19 mouse cellular contexts compared by ENCODE assay signal in genomic region chr12:52922510-52922909, GRCm38 (mm10).
DNase-seq lines count a peak whose midpoint lies in the region; ATAC-seq and TF ChIP-seq lines count a peak whose summit lies in the region.
"Had no signal": no experiment of that assay in that cellular context is flagged by ENCODE, and none has a peak within 500 bp of the region (broad histone marks: within the 10 kb centered on the region; RNA-seq: fewer than 3 reads in every experiment).

No protein-coding gene starts in this region.

- TF ChIP-seq EP300 in heart, postnatal 0 days (IDR thresholded peaks at IDR 0.05; ENCODE audit: low read depth), result no peak

- peaks cover 23% of the 10 kb centered on the region for H3K4me1 ChIP-seq in heart, embryonic 11.5 days (ENCODE audit: control insufficient read depth, insufficient read depth, low read length)
- H3K4me1 ChIP-seq in heart, embryonic 15.5 days (replicated peaks), result peaks cover 28% of the 10 kb centered on the region
- H3K4me1 ChIP-seq in heart, embryonic 10.5 days, result peaks cover 27% of the 10 kb centered on the region
- H3K4me1 ChIP-seq in heart, postnatal 0 days (ENCODE audit: control insufficient read depth, insufficient read depth), result peaks cover 20% of the 10 kb centered on the region

- peak overlapping the region; percentile 54; the same call in 1 of the 2 replicates for H3K27ac ChIP-seq in heart, embryonic 11.5 days (ENCODE audit: low read depth, low read length)
- peak overlapping the region; percentile 50 for H3K27ac ChIP-seq in heart, embryonic 15.5 days
- no peak overlapping the region for H3K27ac ChIP-seq in heart, embryonic 10.5 days
- peak overlapping the region; percentile 75 for H3K27ac ChIP-seq in heart, postnatal 0 days (ENCODE audit: low read depth)
- H3K27ac ChIP-seq: forebrain, embryonic 13.5 days; hindbrain, embryonic 12.5 days; kidney, embryonic 15.5 days had no signal

- DNase-seq in heart, adult 8-10 months (ENCODE audit: low spot score), result no peak
- no peak for DNase-seq in heart, embryonic 10.5 days (ENCODE audit: low spot score)
- DNase-seq in heart, postnatal 0 days (ENCODE audit: low spot score), result peak; percentile 62
- no peak for DNase-seq in urinary bladder, postnatal 25 days (ENCODE audit: low spot score)
- DNase-seq: adrenal gland, adult 2 months; adrenal gland, postnatal 25 days; cerebellum, adult 18-20 months; cerebellum, adult 9-11 months; cerebellum, postnatal 36 days; forebrain, postnatal 0 days; gastrocnemius, postnatal 36 days; kidney, adult 18-20 months had no signal

- no peaks in the 10 kb centered on the region for H3K27me3 ChIP-seq in heart, embryonic 11.5 days (ENCODE audit: control insufficient read depth, insufficient read depth, low read length)
- H3K27me3 ChIP-seq in heart, embryonic 15.5 days, result no peaks in the 10 kb centered on the region
- no peaks in the 10 kb centered on the region for H3K27me3 ChIP-seq in heart, embryonic 10.5 days (ENCODE audit: insufficient read depth, poor library complexity, severe bottlenecking)
- H3K27me3 ChIP-seq in heart, postnatal 0 days (ENCODE audit: control insufficient read depth, insufficient read depth, low read length), result no peaks in the 10 kb centered on the region
- H3K27me3 ChIP-seq: forebrain, embryonic 13.5 days; hindbrain, embryonic 12.5 days had no signal

- H3K9ac ChIP-seq in heart, embryonic 11.5 days (ENCODE audit: low read depth, low read length), result no peak overlapping the region
- H3K9ac ChIP-seq in heart, embryonic 15.5 days, result no peak overlapping the region
- no peak overlapping the region for H3K9ac ChIP-seq in heart, postnatal 0 days (replicated peaks; ENCODE audit: low read depth, low read length)
- H3K9ac ChIP-seq: forebrain, embryonic 13.5 days; forebrain, postnatal 0 days; hindbrain, embryonic 12.5 days; kidney, embryonic 15.5 days had no signal

- H3K4me3 ChIP-seq in heart, embryonic 11.5 days (ENCODE audit: low read depth, low read length), result no peak overlapping the region
- no peak overlapping the region for H3K4me3 ChIP-seq in heart, embryonic 15.5 days
- H3K4me3 ChIP-seq in heart, embryonic 10.5 days, result no peak overlapping the region
- no peak overlapping the region for H3K4me3 ChIP-seq in heart, postnatal 0 days (ENCODE audit: low read depth, low read length)
- H3K4me3 ChIP-seq: forebrain, embryonic 13.5 days; hindbrain, embryonic 12.5 days; kidney, embryonic 15.5 days had no signal

- WGBS in heart, embryonic 11.5 days (ENCODE audit: insufficient replicate concordance), result 61% methylated on average over 6 of the region's 6 CpGs
- WGBS in heart, embryonic 15.5 days, result 47% methylated on average over 6 of the region's 6 CpGs
- WGBS in heart, embryonic 10.5 days, result 57% methylated on average over 6 of the region's 6 CpGs
- WGBS in heart, postnatal 0 days, result 35% methylated on average over 6 of the region's 6 CpGs

- H3K4me2 ChIP-seq in heart, embryonic 11.5 days, result peak overlapping the region; percentile 31
- H3K4me2 ChIP-seq in heart, embryonic 15.5 days, result no peak overlapping the region
- H3K4me2 ChIP-seq in heart, postnatal 0 days (ENCODE audit: low read depth, low read length), result peak overlapping the region; percentile 31
- H3K4me2 ChIP-seq: forebrain, embryonic 13.5 days; hindbrain, embryonic 12.5 days; kidney, embryonic 15.5 days had no signal

- TF ChIP-seq CTCF in heart, postnatal 0 days (IDR thresholded peaks at IDR 0.05; ENCODE audit: low read depth), result no peak

- H3K36me3 ChIP-seq in heart, embryonic 11.5 days (ENCODE audit: control insufficient read depth, insufficient read depth, low read length), result no peaks in the 10 kb centered on the region
- H3K36me3 ChIP-seq in heart, embryonic 15.5 days, result no peaks in the 10 kb centered on the region; the same call in 1 of the 2 replicates
- no peaks in the 10 kb centered on the region for H3K36me3 ChIP-seq in heart, embryonic 10.5 days
- H3K36me3 ChIP-seq in heart, postnatal 0 days (replicated peaks; ENCODE audit: control insufficient read depth, insufficient read depth, low read length), result no peaks in the 10 kb centered on the region
- H3K36me3 ChIP-seq: hindbrain, embryonic 12.5 days; kidney, embryonic 15.5 days had no signal

- no peaks in the 10 kb centered on the region for H3K9me3 ChIP-seq in heart, embryonic 11.5 days (replicated peaks; ENCODE audit: control insufficient read depth, low read length)
- no peaks in the 10 kb centered on the region for H3K9me3 ChIP-seq in heart, embryonic 15.5 days (replicated peaks)
- no peaks in the 10 kb centered on the region for H3K9me3 ChIP-seq in heart, embryonic 10.5 days
- H3K9me3 ChIP-seq in heart, postnatal 0 days (replicated peaks; ENCODE audit: control insufficient read depth, low read length), result no peaks in the 10 kb centered on the region
- H3K9me3 ChIP-seq: forebrain, embryonic 13.5 days; kidney, embryonic 15.5 days had no signal

- ATAC-seq in heart, embryonic 11.5 days (replicated peaks; ENCODE audit: insufficient number of reproducible peaks, low FRiP score, low TSS enrichment), result no peak
- peak; percentile 47; the same call in 1 of the 2 replicates for ATAC-seq in heart, embryonic 15.5 days (replicated peaks; ENCODE audit: insufficient number of reproducible peaks, insufficient read depth, low FRiP score, low read depth)
- ATAC-seq in heart, postnatal 0 days (ENCODE audit: insufficient read depth, low read depth), result peak; percentile 84
- ATAC-seq: forebrain, embryonic 13.5 days; forebrain, postnatal 0 days; hindbrain, embryonic 16.5 days; inflammation-experienced regulatory T-cells, adult 6 months had no signal
